Mouse (Mus musculus) limb, embryonic 11.5 days (tissue): ENCODE results near the gene Akap1. TPM values are rescaled to one million over a fixed set of nuclear protein-coding genes. Genes with fewer than 3 reads are reported as not detected.
A peak's percentile ranks its signal among the peaks of the same experiment; 100 is the strongest.

ENCODE experiments used
- ATAC-seq: fragments of 200-750 bp; cut with Nextera tagmentation; 2 replicates; pipeline ENCODE4 v1.8.0; 2017; ENCODE audit warnings: low read depth; ENCODE audit not compliant: insufficient number of reproducible peaks, low FRiP score, low TSS enrichment
- DNase-seq: peaks from one replicate; pipeline ENCODE4 v3.0.0-alpha.2; 2015; ENCODE audit warnings: low spot score
- H3K27ac ChIP-seq: fragments of 300-500 bp; sonication (generic); replicated peaks from 2 replicates; pipeline ENCODE4 v1.5.1; 2014; ENCODE audit warnings: low read depth, mild to moderate bottlenecking, low read length
- H3K27me3 ChIP-seq: fragments of 300-500 bp; sonication (generic); 2 replicates; pipeline ENCODE4 v1.6.1; 2014; ENCODE audit warnings: mild to moderate bottlenecking, low read length, mixed read lengths; ENCODE audit not compliant: control insufficient read depth, insufficient read depth
- H3K36me3 ChIP-seq: fragments of 300-500 bp; sonication (generic); 2 replicates; pipeline ENCODE4 v1.6.1; 2014; ENCODE audit warnings: mild to moderate bottlenecking, low read length, moderate library complexity, mixed read lengths; ENCODE audit not compliant: control insufficient read depth, insufficient read depth
- H3K4me1 ChIP-seq: fragments of 300-500 bp; sonication (generic); 2 replicates; pipeline ENCODE4 v1.6.1; 2014; ENCODE audit warnings: low read length, mixed read lengths; ENCODE audit not compliant: control insufficient read depth, insufficient read depth
- H3K4me2 ChIP-seq: fragments of 300-500 bp; sonication (generic); 2 replicates; pipeline ENCODE4 v1.6.1; 2014; ENCODE audit warnings: low read depth, mild to moderate bottlenecking, moderate library complexity; ENCODE audit not compliant: severe bottlenecking
- H3K4me3 ChIP-seq: fragments of 300-500 bp; sonication (generic); 2 replicates; pipeline ENCODE4 v1.5.1; 2014; ENCODE audit warnings: low read depth, low read length
- H3K9ac ChIP-seq: fragments of 300-500 bp; sonication (generic); 2 replicates; pipeline ENCODE4 v1.6.1; 2014; ENCODE audit warnings: mild to moderate bottlenecking, low read length
- H3K9me3 ChIP-seq: fragments of 300-500 bp; sonication (generic); 2 replicates; pipeline ENCODE4 v1.6.1; 2016; ENCODE audit warnings: low read length; ENCODE audit not compliant: control insufficient read depth
- WGBS: fragments of 180-500 bp; shearing (Covaris S2); extraction: QIAGEN DNeasy Blood & Tissue Kit; methylation state at CpG from one replicate; pipeline ENCODE4 v1.1.7; 2014; 5-methylcytosine and 5-hydroxymethylcytosine counted together
- polyA plus RNA-seq: library from polyadenylated mRNA; unstranded; fragments of >200 nt; fragmentation: Nextera tagmentation; extraction: Ambion mirVana; gene quantifications from 2 replicates; pipeline ENCODE4 v1.2.1, GENCODE M21; 2014

Gene Akap1
- polyA plus RNA-seq, 1 experiment from 2014 or later: 9.8 TPM

- WGBS: 77% methylated on average over 2 of the region's 2 CpGs
These were observed 5.1 kb upstream of the Akap1 start for GRCm38 (mm10) chr11:88869443-88869842.

GRCm38 (mm10) chr11:88863904-88864457 lies 405 bp downstream of the Akap1 start:
- DNase-seq (peak; percentile 70), ATAC-seq (no peak; the same call in none of the 2 replicates)
- under 1% methylated on average over 48 of the region's 49 CpGs for WGBS
- no peaks in the 10 kb centered on the region for H3K9me3 ChIP-seq
- no peaks in the 10 kb centered on the region for H3K36me3 ChIP-seq
- 0 out of 2 replicates have a peak, but pooled peaks cover 5% of the 10 kb centered on the region for H3K27me3 ChIP-seq
- peak overlapping the region; percentile 64 for H3K9ac ChIP-seq
- peak overlapping the region; percentile 99 for H3K4me2 ChIP-seq
- peak overlapping the region; percentile 72 for H3K4me3 ChIP-seq
- H3K4me1 ChIP-seq: peaks cover 8% of the 10 kb centered on the region; the same call in 1 of the 2 replicates
- no peak overlapping the region; the same call in 1 of the 2 replicates for H3K27ac ChIP-seq

More at GRCm38 (mm10) chr11:88869443-88869842, 5.1 kb upstream of the Akap1 start:
- no peak for DNase-seq
- Histone ChIP-seq H3K4me2 (no peak overlapping the region), H3K27ac (no peak overlapping the region), H3K4me1 (0 out of 2 replicates have a peak, but pooled peaks cover 3% of the 10 kb centered on the region), H3K27me3 (peaks cover 6% of the 10 kb centered on the region; the same call in 1 of the 2 replicates), H3K9me3 (no peaks in the 10 kb centered on the region), H3K4me3 (no peak overlapping the region), H3K36me3 (no peaks in the 10 kb centered on the region), H3K9ac (no peak overlapping the region)
- no peak for ATAC-seq

GRCm38 (mm10) chr11:88863071-88863903 lies 1.1 kb downstream of the Akap1 start:
- under 1% methylated on average over 32 of the region's 32 CpGs for WGBS
- no peaks in the 10 kb centered on the region for H3K9me3 ChIP-seq
- peak overlapping the region; percentile 99 for H3K4me2 ChIP-seq
- peak overlapping the region; percentile 64 for H3K9ac ChIP-seq
- DNase-seq: peak; percentile 31
- H3K27ac ChIP-seq: no peak overlapping the region
- peaks cover 8% of the 10 kb centered on the region; the same call in 1 of the 2 replicates for H3K4me1 ChIP-seq
- ATAC-seq: no peak
- 0 out of 2 replicates have a peak, but pooled peaks cover 5% of the 10 kb centered on the region for H3K27me3 ChIP-seq
- no peaks in the 10 kb centered on the region for H3K36me3 ChIP-seq
- peak overlapping the region; percentile 72 for H3K4me3 ChIP-seq

- Histone ChIP-seq H3K36me3 (no peaks in the 10 kb centered on the region), H3K27me3 (0 out of 2 replicates have a peak, but pooled peaks cover 5% of the 10 kb centered on the region), H3K4me3 (no peak overlapping the region; the same call in 1 of the 2 replicates), H3K4me1 (peaks cover 11% of the 10 kb centered on the region), H3K9me3 (no peaks in the 10 kb centered on the region), H3K27ac (no peak overlapping the region), H3K9ac (no peak overlapping the region; the same call in 1 of the 2 replicates), H3K4me2 (0 out of 2 replicates have a peak overlapping the region, but pooled peaks have one; percentile 99)
- 77% methylated on average over 2 of the region's 2 CpGs for WGBS
- no peak for DNase-seq
- ATAC-seq: no peak
These were observed 2.0 kb downstream of the Akap1 start for GRCm38 (mm10) chr11:88862355-88862754.

- Histone ChIP-seq H3K27me3 (0 out of 2 replicates have a peak, but pooled peaks cover 5% of the 10 kb centered on the region), H3K36me3 (no peaks in the 10 kb centered on the region), H3K9me3 (no peaks in the 10 kb centered on the region), H3K4me3 (no peak overlapping the region), H3K27ac (no peak overlapping the region), H3K9ac (no peak overlapping the region), H3K4me1 (peaks cover 23% of the 10 kb centered on the region), H3K4me2 (no peak overlapping the region)
- ATAC-seq (no peak), DNase-seq (no peak)
- WGBS: 75% methylated on average over 3 of the region's 3 CpGs
These were observed 3.3 kb downstream of the Akap1 start for GRCm38 (mm10) chr11:88861060-88861459.

- WGBS: 81% methylated on average over 3 of the region's 3 CpGs
- Histone ChIP-seq H3K27me3 (0 out of 2 replicates have a peak, but pooled peaks cover 5% of the 10 kb centered on the region), H3K36me3 (no peaks in the 10 kb centered on the region), H3K9ac (no peak overlapping the region), H3K9me3 (no peaks in the 10 kb centered on the region), H3K27ac (no peak overlapping the region), H3K4me3 (no peak overlapping the region), H3K4me1 (peaks cover 26% of the 10 kb centered on the region), H3K4me2 (no peak overlapping the region)
- DNase-seq (no peak), ATAC-seq (no peak)
These were observed 3.7 kb downstream of the Akap1 start for GRCm38 (mm10) chr11:88860641-88861040.

GRCm38 (mm10) chr11:88857311-88858005 lies 6.9 kb downstream of the Akap1 start:
- no peak for ATAC-seq
- Histone ChIP-seq H3K9ac (no peak overlapping the region), H3K36me3 (no peaks in the 10 kb centered on the region), H3K27ac (no peak overlapping the region), H3K4me2 (no peak overlapping the region), H3K9me3 (no peaks in the 10 kb centered on the region), H3K27me3 (0 out of 2 replicates have a peak, but pooled peaks cover 2% of the 10 kb centered on the region), H3K4me3 (no peak overlapping the region), H3K4me1 (peaks cover 18% of the 10 kb centered on the region)
- WGBS: 57% methylated on average over 3 of the region's 3 CpGs
- no peak for DNase-seq

- no peak overlapping the region for H3K4me3 ChIP-seq
- H3K4me1 ChIP-seq: peaks cover 18% of the 10 kb centered on the region
- no peaks in the 10 kb centered on the region for H3K36me3 ChIP-seq
- no peak overlapping the region for H3K9ac ChIP-seq
- H3K9me3 ChIP-seq: no peaks in the 10 kb centered on the region
- ATAC-seq (no peak), DNase-seq (no peak)
- no peak overlapping the region for H3K4me2 ChIP-seq
- 37% methylated on average over 2 of the region's 2 CpGs for WGBS
- no peaks in the 10 kb centered on the region for H3K27me3 ChIP-seq
- H3K27ac ChIP-seq: 0 out of 2 replicates have a peak overlapping the region, but pooled peaks have one; percentile 25
These were observed 8.0 kb downstream of the Akap1 start for GRCm38 (mm10) chr11:88856383-88856782.
